Mouse (Mus musculus): ENCODE results near the gene 6820408C15Rik. TPM values are rescaled to one million over a fixed set of nuclear protein-coding genes. Genes with fewer than 3 reads are reported as not detected.

Gene 6820408C15Rik
- polyA plus RNA-seq, 2 experiments: 0.18 to 0.41 TPM

DNA sequence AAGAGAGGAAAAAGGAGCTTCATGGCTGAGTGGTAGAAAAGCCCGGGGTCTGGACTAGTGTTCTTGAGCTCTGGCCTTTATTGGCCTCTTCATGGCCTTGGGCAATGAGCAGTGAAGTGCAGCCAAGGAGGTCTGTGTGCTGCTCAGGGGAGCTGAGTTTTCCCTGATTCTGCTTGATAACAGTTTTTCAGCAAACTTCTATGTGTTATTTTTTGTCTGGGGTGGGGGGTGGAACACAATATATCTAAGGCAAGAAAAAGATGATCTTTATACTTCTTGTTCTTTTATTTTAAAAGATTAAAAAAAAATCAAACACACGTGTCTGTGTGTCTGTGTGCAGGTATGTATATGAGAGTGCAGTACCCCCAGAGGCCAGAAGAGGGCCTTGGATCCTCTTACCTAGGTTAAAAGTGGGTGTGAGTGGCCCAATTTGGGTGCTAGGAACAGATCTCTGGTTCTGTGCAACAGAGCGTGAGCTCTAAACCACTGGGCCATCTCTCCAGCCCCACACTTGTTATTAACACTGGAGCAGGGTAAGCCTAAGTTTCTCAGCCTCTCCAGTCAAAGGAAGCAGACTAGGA is 49.3 kb downstream of the 6820408C15Rik start, which contains the start of gene Defb23:
Gene Defb23 (minus strand): TSS at position 51 of the 581 bp plus-strand sequence.
- no peak within 1 kb of the TSS for H3K4me2 ChIP-seq (replicated peaks; ENCODE audit: low read depth, low read length, severe bottlenecking)
- no peak within 1 kb of the TSS for H3K9ac ChIP-seq (ENCODE audit: low read depth, low read length, severe bottlenecking)
- no peak within 1 kb of the TSS for H3K27ac ChIP-seq (replicated peaks; ENCODE audit: low read depth, low read length)
- no peaks in the 10 kb centered on the region for H3K4me1 ChIP-seq (ENCODE audit: control insufficient read depth, insufficient read depth, low read length)
- DNase-seq (ENCODE audit: low spot score): no peak
- ATAC-seq (ENCODE audit: low FRiP score, low read depth): no peak
- no peaks in the 10 kb centered on the region for H3K9me3 ChIP-seq (ENCODE audit: control insufficient read depth, low read length)
- H3K36me3 ChIP-seq (ENCODE audit: control insufficient read depth, insufficient read depth, low read length): no peaks in the 10 kb centered on the region
- no peaks in the 10 kb centered on the region for H3K27me3 ChIP-seq (ENCODE audit: control insufficient read depth, insufficient read depth, low read length)
- WGBS: 88% methylated on average over 3 of the region's 3 CpGs
- H3K4me3 ChIP-seq (replicated peaks; ENCODE audit: low read length): no peak within 1 kb of the TSS
- TF ChIP-seq POLR2A (IDR thresholded peaks at IDR 0.05; ENCODE audit: borderline replicate concordance, extremely low read depth, insufficient read depth, insufficient read length): no peak

DNA sequence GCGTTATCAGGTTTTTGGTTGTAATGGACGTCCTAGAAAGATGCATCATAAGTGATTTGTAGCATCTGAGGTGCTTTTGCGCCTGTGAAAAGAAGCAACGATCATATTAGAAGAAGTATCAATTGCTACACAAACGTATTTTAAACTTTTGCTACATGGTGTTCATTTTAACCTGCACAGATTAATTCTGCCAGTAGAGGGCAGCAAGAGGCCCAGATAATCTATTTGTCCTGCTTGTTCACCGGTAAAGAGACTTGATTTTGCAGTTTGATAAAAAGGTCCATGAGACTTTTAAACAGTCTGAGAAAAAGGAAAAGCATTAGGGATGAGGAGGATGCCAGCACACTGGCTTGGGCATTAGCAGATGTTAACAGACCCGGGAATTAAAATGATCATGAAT is 55.6 kb downstream of the 6820408C15Rik start:
- Histone ChIP-seq H3K27me3 (ENCODE audit: control insufficient read depth, insufficient read depth, low read length) (no peaks in the 10 kb centered on the region), H3K4me3 (replicated peaks; ENCODE audit: low read length) (no peak overlapping the region), H3K27ac (replicated peaks; ENCODE audit: low read depth, low read length) (no peak overlapping the region), H3K9me3 (ENCODE audit: control insufficient read depth, low read length) (no peaks in the 10 kb centered on the region), H3K4me2 (replicated peaks; ENCODE audit: low read depth, low read length, severe bottlenecking) (no peak overlapping the region), H3K36me3 (ENCODE audit: control insufficient read depth, insufficient read depth, low read length) (no peaks in the 10 kb centered on the region), H3K9ac (ENCODE audit: low read depth, low read length, severe bottlenecking) (no peak overlapping the region), H3K4me1 (ENCODE audit: control insufficient read depth, insufficient read depth, low read length) (no peaks in the 10 kb centered on the region)
- TF ChIP-seq POLR2A (IDR thresholded peaks at IDR 0.05; ENCODE audit: borderline replicate concordance, extremely low read depth, insufficient read depth, insufficient read length): no peak
- WGBS: 26% methylated on average over 7 of the region's 7 CpGs
- ATAC-seq (ENCODE audit: low FRiP score, low read depth) (no peak), DNase-seq (ENCODE audit: low spot score) (peak; percentile 70)

DNA sequence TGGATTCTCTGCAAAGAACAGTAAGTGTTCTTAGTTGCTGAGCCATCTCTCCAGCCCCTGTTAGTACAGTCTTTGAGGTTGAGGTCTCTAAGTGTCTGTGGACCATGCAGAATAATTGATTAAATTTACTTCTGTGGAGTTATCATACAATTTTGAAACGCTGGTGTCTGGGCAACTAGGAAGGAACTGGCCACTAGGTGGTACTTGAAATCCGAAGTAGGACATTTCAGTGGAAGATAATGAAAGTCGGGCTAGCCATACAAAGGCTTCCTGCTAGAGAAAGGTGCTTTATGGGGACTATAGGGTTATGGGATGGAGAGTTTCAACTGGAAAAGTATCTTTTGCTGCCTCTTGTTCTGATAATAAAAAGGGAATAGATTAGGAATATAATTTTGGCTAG is 57.0 kb downstream of the 6820408C15Rik start:
- H3K36me3 ChIP-seq (ENCODE audit: control insufficient read depth, insufficient read depth, low read length): no peaks in the 10 kb centered on the region
- no peak overlapping the region for H3K4me3 ChIP-seq (replicated peaks; ENCODE audit: low read length)
- DNase-seq (ENCODE audit: low spot score) (no peak), ATAC-seq (ENCODE audit: low FRiP score, low read depth) (no peak)
- H3K4me1 ChIP-seq (ENCODE audit: control insufficient read depth, insufficient read depth, low read length): no peaks in the 10 kb centered on the region
- WGBS: 26% methylated on average over 3 of the region's 3 CpGs
- no peaks in the 10 kb centered on the region for H3K9me3 ChIP-seq (ENCODE audit: control insufficient read depth, low read length)
- TF ChIP-seq POLR2A (IDR thresholded peaks at IDR 0.05; ENCODE audit: borderline replicate concordance, extremely low read depth, insufficient read depth, insufficient read length): no peak
- no peak overlapping the region for H3K9ac ChIP-seq (ENCODE audit: low read depth, low read length, severe bottlenecking)
- H3K27ac ChIP-seq (replicated peaks; ENCODE audit: low read depth, low read length): no peak overlapping the region
- no peak overlapping the region for H3K4me2 ChIP-seq (replicated peaks; ENCODE audit: low read depth, low read length, severe bottlenecking)
- no peaks in the 10 kb centered on the region for H3K27me3 ChIP-seq (ENCODE audit: control insufficient read depth, insufficient read depth, low read length)

DNA sequence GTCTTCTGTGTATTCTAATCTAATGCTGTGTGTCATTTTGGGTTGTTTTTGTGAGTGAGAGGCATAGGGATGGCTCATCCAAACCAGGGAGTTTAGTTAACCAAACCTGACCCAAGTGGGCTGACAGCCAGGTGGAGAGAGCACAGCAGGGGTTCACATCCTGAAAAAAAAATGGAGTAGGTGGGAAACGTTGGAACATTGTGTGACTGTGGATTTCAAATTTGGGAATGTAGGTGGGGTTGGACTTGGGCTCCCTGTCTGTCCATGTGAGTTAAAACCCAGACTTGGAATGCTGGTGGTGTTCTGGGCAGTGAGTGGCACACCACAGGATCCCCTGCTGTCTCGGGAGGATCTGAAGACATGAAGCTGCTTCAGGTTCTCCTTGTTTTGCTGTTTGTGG is 61.4 kb downstream of the 6820408C15Rik start, which contains the start of gene Defb20:
Gene Defb20 (plus strand): TSS at position 301 of the 400 bp plus-strand sequence.
- H3K4me3 ChIP-seq (replicated peaks; ENCODE audit: low read length): no peak within 1 kb of the TSS
- 56% methylated on average over 2 of the region's 2 CpGs for WGBS
- H3K4me2 ChIP-seq (replicated peaks; ENCODE audit: low read depth, low read length, severe bottlenecking): no peak within 1 kb of the TSS
- H3K27me3 ChIP-seq (ENCODE audit: control insufficient read depth, insufficient read depth, low read length): no peaks in the 10 kb centered on the region
- TF ChIP-seq POLR2A (IDR thresholded peaks at IDR 0.05; ENCODE audit: borderline replicate concordance, extremely low read depth, insufficient read depth, insufficient read length): no peak
- H3K9me3 ChIP-seq (ENCODE audit: control insufficient read depth, low read length): no peaks in the 10 kb centered on the region
- no peak within 1 kb of the TSS for H3K27ac ChIP-seq (replicated peaks; ENCODE audit: low read depth, low read length)
- no peak for ATAC-seq (ENCODE audit: low FRiP score, low read depth)
- H3K36me3 ChIP-seq (ENCODE audit: control insufficient read depth, insufficient read depth, low read length): no peaks in the 10 kb centered on the region
- DNase-seq (ENCODE audit: low spot score): no peak
- no peaks in the 10 kb centered on the region for H3K4me1 ChIP-seq (ENCODE audit: control insufficient read depth, insufficient read depth, low read length)
- H3K9ac ChIP-seq (ENCODE audit: low read depth, low read length, severe bottlenecking): no peak within 1 kb of the TSS

DNA sequence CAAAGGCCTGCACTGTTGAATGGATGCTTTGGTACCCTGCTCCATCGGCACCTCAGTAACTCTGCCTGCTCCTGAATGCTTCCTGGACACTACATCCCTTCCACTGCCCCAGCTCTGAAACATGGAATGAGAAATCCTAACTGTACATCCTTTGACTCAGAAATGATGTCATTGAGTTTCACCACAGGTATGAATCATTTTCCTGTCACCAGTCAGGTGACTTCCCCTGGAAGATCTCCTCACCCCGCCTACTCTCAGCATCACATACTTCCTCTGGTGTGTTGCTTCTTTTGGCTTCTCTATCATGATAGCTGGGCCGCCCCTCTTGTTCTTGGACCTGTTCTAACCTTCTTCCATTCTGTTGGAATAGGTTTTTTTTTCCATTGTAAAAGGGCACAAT is 65.5 kb downstream of the 6820408C15Rik start:
- no peak for TF ChIP-seq POLR2A (IDR thresholded peaks at IDR 0.05; ENCODE audit: borderline replicate concordance, extremely low read depth, insufficient read depth, insufficient read length)
- DNase-seq (ENCODE audit: low spot score): no peak
- 92% methylated on average over 3 of the region's 3 CpGs for WGBS
- Histone ChIP-seq H3K9me3 (ENCODE audit: control insufficient read depth, low read length) (no peaks in the 10 kb centered on the region), H3K27me3 (ENCODE audit: control insufficient read depth, insufficient read depth, low read length) (no peaks in the 10 kb centered on the region), H3K4me3 (replicated peaks; ENCODE audit: low read length) (no peak overlapping the region), H3K9ac (ENCODE audit: low read depth, low read length, severe bottlenecking) (no peak overlapping the region), H3K27ac (replicated peaks; ENCODE audit: low read depth, low read length) (no peak overlapping the region), H3K36me3 (ENCODE audit: control insufficient read depth, insufficient read depth, low read length) (no peaks in the 10 kb centered on the region), H3K4me2 (replicated peaks; ENCODE audit: low read depth, low read length, severe bottlenecking) (no peak overlapping the region), H3K4me1 (ENCODE audit: control insufficient read depth, insufficient read depth, low read length) (no peaks in the 10 kb centered on the region)
- ATAC-seq (ENCODE audit: low FRiP score, low read depth): no peak

Measured in limb, embryonic 14.5 days (tissue).